Mouse (Mus musculus): ENCODE results near the gene Pbx3. TPM values are rescaled to one million over a fixed set of nuclear protein-coding genes. Genes with fewer than 3 reads are reported as not detected.

The Pbx3 gene
- total RNA-seq, 2 experiments from 2014 or later, result 103 to 105 TPM

GRCm38 (mm10) chr2:34298202-34298601, 74.7 kb downstream of the Pbx3 start:
- no peak for DNase-seq

DNA sequence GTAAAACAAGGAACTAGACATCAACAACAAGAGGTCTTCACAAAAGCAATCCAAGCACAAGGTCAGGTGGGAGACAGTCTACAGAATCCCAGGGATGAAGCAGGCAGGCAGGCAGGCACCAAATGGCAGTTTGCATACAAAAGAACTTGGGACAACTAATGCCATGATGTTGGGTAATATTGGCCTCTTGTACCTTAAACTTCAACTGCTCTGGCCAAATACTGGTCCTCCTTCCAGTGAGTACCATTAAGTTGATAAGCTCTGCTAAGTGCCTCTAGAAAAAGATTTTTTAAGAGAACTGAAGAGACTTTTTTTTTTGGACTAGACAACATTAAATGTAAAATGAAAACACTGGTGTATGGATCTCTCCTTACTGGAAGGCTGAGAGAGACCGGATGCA, 83.2 kb downstream of the Pbx3 start:
- no peak for DNase-seq

- DNase-seq, result no peak
Observed at GRCm38 (mm10) chr2:34284239-34284638, 88.7 kb downstream of the Pbx3 start.

- peak; percentile 49 to 55 for DNase-seq
Observed at GRCm38 (mm10) chr2:34280996-34281395, 91.9 kb downstream of the Pbx3 start.

GRCm38 (mm10) chr2:34279726-34280125, 93.2 kb downstream of the Pbx3 start:
- DNase-seq, result no peak

DNA sequence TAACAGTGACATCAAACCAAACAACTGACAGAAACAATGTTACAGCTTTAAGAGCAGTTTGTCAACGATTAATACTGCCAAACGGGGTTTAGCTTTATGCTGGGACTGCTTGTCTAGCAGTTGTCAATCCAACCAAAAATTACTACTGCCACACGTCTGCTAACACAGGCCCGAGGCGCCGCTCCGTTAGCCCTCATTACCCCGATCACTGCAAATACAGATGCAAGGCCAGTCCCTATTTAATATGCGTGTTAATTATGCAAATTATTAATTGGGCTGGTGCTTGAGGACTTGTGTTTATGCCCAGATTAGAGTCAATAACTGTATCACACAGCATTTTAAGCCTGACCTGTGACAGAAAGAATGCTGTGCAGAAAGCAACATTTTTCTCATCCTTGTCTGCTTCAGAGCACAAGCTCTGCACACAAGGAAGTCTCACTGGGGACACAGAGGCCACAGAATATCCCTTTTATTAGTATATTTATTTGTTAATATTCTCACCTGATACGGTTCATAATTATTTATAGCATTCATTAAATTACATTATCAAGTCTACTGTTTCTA, 97.2 kb downstream of the Pbx3 start:
- no peak for DNase-seq

DNA sequence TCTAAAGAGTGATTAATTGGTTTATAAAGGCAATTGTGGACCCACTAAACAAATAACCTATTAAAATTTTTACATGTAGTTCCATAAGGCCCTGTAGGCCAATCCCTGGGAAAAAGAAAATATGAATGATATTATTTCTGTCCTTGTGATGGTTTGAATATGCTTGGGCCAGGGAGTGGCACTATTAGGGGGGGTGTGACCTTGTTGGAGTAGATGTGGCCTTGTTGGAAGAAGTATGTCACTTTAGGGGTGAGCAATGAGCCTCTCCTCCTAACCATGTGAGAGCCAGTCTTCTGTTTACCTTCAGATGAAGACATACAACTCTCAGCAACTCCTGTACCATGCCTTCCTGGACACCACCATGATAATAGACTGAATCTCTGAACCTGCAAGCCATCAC, 110.9 kb downstream of the Pbx3 start:
- DNase-seq, result peak; percentile 25 to 31

- no peak for DNase-seq
Observed at GRCm38 (mm10) chr2:34260653-34261076, 112.3 kb downstream of the Pbx3 start.

- DNase-seq, result no peak
Observed at GRCm38 (mm10) chr2:34258256-34258655, 114.7 kb downstream of the Pbx3 start.

GRCm38 (mm10) chr2:34257611-34258010, 115.3 kb downstream of the Pbx3 start:
- no peak for DNase-seq

- no peak for DNase-seq
Observed at GRCm38 (mm10) chr2:34256000-34256553, 116.9 kb downstream of the Pbx3 start.

GRCm38 (mm10) chr2:34253627-34254026, 119.3 kb downstream of the Pbx3 start:
- DNase-seq, result no peak

DNA sequence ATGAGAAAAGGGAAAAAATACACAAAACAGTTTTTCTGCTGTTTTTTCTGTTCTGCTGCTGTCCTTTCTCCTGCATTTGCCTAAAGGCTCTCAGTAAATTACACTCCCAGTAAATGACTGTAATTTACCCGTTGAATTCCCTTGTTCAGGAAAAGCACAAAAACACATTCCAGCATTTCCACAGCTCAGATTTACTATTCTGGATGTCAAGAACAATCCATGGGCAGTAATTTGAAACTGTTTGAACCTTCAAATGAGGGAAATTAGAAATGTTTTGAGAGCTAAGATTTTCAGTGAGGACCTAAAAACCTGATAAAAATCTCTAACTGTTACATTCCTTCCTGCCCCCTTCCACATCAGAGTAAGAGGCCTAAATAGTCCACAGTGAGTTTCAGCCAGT, 119.8 kb downstream of the Pbx3 start:
- no peak for DNase-seq

DNA sequence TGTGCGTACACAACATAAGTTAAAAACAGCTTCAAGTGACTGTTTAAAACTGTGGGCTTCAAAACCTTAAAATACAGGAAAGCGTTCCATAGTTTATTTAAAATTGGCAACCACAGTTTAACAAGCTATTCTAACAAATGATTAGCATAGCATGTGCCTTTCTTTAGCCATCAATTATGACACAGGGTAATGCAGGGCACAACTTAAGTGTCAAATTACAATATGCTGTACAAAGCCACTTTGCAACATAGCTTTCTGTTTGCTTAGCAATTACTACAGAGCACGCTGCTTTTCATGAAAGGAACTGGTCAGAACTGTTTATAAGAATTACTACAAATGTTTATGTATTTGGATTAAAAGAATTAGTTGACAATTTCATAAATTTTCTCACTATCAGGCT, 120.7 kb downstream of the Pbx3 start:
- DNase-seq, result no peak

DNA sequence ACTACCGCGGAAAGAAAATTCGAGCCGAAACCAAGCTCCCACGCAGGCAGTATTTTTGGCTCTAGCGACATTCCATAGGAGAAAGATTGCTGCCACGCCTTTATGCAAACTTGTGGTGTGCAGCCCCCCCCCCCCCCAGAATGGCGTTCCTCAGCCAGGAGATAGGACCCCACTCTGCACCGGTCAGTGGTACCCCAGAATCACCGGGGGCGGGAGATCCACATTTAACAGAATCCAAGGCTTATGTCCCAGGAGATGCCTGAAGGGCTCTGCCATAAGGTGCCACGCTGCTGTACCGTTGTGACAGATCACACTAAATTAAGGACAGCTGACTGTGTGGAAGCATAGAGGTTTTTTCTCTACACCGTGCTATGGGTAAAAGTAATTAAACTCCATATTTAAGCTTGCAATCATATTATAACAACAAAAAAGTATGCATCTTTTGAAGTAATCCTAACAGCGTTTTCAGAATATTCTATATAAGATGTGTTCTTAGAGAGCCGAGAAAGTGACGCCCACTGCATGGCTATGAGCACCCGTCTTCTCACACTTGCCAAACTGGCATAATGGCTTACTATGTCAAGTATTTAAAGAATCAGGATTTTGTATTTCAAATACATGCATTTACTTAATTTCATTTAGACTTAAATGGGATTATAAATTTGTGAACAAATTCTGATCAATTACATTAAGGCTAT, 122.8 kb downstream of the Pbx3 start:
- DNase-seq, result no peak

DNA sequence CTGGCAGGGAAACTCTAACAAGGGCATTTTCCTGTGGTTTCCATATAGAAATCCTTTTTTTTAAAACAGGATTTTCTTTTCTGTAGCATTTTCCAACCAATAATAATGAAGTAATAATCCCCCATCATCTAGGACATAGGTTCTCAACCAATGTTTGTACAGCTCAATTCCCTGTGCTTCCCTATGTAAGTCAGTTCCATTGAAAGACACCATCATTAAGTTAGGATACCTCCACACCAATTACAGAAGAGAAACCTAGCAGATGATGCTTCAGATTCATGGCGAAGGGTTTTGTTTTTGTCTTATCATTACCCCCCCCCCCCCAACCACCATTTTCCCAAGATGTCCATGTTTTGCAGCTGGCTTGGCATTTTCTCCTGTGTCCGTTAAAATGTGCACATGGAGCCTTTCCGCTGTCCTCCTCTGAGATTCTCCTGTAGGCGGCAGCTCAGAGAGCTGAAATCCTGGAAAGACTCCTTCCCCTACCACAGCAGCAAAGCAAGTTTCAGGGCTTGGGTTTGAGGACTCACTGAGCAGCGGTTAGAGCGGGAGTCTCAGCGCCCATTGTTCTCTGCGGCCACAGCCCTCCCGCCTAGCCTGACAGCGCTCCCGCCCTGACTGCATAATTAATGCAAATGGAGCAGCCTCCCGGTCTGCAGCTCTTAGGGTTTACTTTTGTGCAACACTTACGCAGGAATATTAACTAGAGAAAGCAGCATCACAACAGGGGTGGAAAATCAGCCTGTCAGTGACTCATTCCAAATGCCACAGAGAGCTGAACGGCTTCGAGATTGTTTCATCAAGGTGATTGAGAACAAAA, 123.6 kb downstream of the Pbx3 start:
- peak; percentile 64 to 67 for DNase-seq

DNA sequence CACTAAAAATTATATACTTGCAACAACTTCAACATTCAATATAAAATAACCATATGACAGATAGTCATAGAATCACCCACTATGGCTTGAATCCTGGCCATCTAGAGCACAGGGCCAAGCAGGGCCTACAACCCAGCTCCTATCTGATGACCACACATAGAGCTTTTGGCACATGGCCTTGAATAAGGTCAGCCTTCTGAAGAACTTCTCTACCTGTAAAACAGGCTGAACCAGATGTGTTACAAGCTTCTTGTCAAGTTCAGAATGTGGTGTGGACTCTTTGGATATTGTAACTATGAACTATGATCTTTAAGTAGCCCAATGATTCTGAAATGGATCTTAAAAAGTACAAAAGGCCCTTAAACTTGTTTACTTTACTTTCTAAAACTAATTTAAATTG, 132.1 kb downstream of the Pbx3 start:
- DNase-seq, result no peak

DNA sequence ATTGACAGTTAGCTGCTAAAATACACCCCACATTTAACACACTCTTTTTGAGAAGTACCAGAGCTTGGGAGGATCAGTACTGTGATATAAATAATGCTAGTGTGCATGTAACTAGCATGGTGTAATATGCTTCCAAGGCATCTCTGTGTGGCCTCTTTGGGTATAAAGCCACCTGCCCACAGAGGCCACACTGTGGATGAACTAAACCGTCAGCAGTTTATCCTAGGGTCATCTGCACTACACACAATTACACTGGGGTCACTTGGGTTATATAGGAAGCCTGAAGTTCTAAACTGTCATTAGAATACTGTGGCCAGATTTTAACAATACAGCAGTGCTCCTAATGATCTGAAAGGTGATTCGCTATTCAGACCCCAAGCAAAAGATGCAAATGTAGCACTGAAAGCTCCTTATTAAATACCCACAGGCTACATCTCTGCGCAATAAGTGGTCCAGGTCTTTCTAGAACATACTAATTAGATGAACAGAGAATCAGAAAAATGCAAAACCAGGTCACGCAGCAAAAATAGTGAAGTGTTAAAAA, 133.6 kb downstream of the Pbx3 start:
- no peak for DNase-seq

DNA sequence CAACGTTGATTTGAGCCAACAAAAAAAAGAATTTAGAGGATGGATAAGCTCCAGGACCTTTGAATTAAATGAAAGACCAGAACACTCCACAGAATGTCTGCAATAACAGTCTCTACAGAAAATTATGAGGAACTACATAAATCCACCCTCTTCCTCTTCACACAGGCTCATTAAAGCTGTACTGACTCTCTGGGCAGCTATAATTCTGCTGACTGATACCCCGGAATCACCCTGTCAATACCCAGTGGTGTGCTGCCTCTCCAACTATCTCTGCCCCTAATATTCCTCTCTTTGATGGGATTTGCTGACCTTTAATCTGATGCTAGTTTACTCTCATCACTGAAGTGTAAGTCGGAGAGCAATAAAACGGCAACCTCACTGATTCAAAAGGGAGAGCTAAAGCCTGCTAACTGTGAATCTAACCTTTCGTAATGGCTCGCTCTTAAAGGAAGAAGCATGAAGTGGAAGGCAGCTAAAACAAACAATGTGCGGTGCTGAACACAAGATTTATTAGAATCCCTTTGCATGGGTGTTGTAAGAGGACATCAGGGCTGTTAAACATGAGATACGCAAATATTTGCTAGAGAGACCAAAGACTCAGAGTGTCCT, 137.4 kb downstream of the Pbx3 start:
- DNase-seq, result no peak

DNA sequence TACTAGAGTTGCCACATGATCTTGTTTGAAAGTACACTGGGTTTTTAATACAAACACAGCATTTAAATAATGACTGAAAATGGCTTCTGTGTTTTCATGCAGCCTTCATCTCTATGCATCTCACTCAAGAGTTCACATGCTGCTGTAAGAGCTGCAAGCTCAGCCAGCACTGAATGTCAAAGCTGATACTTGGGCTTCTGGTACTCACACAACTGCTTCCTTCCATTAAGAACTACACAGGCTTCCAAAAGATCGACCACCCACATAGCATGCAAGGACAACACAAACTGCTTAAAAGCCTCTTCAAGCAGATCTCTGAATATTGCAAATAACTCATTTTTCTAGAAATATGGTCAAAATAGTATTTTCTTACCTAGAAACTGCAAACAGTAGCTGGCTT, 138.7 kb downstream of the Pbx3 start:
- DNase-seq, result no peak

DNA sequence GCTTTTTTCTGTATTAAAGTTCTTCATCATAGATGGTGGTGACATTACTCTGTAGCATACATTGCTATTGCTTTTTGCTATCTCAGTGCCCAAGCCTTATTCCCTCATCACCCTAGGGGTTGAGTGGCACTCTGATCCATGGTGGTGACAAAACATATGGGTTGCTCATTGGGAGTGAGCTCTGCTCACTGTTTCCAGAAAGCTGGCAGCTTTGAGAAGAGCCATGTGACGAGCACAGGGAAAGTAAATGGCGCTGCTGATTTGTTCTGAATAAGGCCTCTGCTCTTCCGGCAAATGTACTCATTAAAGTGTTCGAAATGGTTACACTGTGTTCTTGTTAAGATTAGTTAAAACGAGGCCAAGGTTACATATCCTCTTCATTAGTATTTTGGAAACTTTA, 139.7 kb downstream of the Pbx3 start:
- DNase-seq, result no peak

GRCm38 (mm10) chr2:34227688-34228087, 145.3 kb downstream of the Pbx3 start:
- no peak for DNase-seq

All from adrenal gland, postnatal 36 days (tissue).